ENCODE assay signal across 8 mouse cellular contexts in genomic region chr11:115513271-115514237, GRCm38 (mm10). TPM values are rescaled to one million over a fixed set of nuclear protein-coding genes. Genes with fewer than 3 reads are reported as not detected.
DNase-seq lines count a peak whose midpoint lies in the region; ATAC-seq and TF ChIP-seq lines count a peak whose summit lies in the region.

No protein-coding gene starts in this region.

- H3K36me3 ChIP-seq in forebrain, embryonic 16.5 days (ENCODE audit: control insufficient read depth, insufficient read depth), result no peaks in the 10 kb centered on the region
- H3K36me3 ChIP-seq in hindbrain, embryonic 12.5 days, result no peaks in the 10 kb centered on the region
- H3K36me3 ChIP-seq in limb, embryonic 12.5 days, result no peaks in the 10 kb centered on the region
- peaks cover 5% of the 10 kb centered on the region for H3K36me3 ChIP-seq in midbrain, embryonic 10.5 days

- WGBS in cerebellum, adult 2 months, result under 1% methylated on average over 56 of the region's 57 CpGs
- under 1% methylated on average over 57 of the region's 57 CpGs for WGBS in forebrain, embryonic 16.5 days
- WGBS in hindbrain, embryonic 12.5 days, result under 1% methylated on average over 57 of the region's 57 CpGs
- WGBS in limb, embryonic 12.5 days, result under 1% methylated on average over 57 of the region's 57 CpGs
- under 1% methylated on average over 57 of the region's 57 CpGs for WGBS in midbrain, embryonic 10.5 days

- ATAC-seq in frontal cortex, adult (ENCODE audit: low TSS enrichment), result peak; percentile 45
- ATAC-seq in forebrain, embryonic 16.5 days, result peak; percentile 57
- peak; percentile 79 for ATAC-seq in hindbrain, embryonic 12.5 days (ENCODE audit: low FRiP score)
- ATAC-seq in limb, embryonic 12.5 days (ENCODE audit: insufficient number of reproducible peaks, insufficient read depth, low FRiP score, low TSS enrichment, low read depth), result peak; percentile 12

- peak overlapping the region; percentile 97 for H3K9ac ChIP-seq in forebrain, embryonic 16.5 days (replicated peaks; ENCODE audit: low read depth, low read length)
- peak overlapping the region; percentile 99 for H3K9ac ChIP-seq in hindbrain, embryonic 12.5 days
- peak overlapping the region; percentile 92 for H3K9ac ChIP-seq in limb, embryonic 12.5 days (replicated peaks)

- H3K4me3 ChIP-seq in cerebellum, adult 2 months (replicated peaks; ENCODE audit: insufficient read depth, low read depth, low read length), result peak overlapping the region; percentile 89
- peak overlapping the region; percentile 81 for H3K4me3 ChIP-seq in forebrain, embryonic 16.5 days (replicated peaks; ENCODE audit: low read length)
- peak overlapping the region; percentile 99 for H3K4me3 ChIP-seq in hindbrain, embryonic 12.5 days
- H3K4me3 ChIP-seq in limb, embryonic 12.5 days (replicated peaks), result peak overlapping the region; percentile 73
- H3K4me3 ChIP-seq in midbrain, embryonic 10.5 days, result peak overlapping the region; percentile 100

- no peaks in the 10 kb centered on the region for H3K27me3 ChIP-seq in cerebellum, adult 2 months (ENCODE audit: control insufficient read depth, insufficient read depth, low read length)
- H3K27me3 ChIP-seq in forebrain, embryonic 16.5 days (replicated peaks; ENCODE audit: control insufficient read depth, insufficient read depth, low read length), result no peaks in the 10 kb centered on the region
- no peaks in the 10 kb centered on the region for H3K27me3 ChIP-seq in hindbrain, embryonic 12.5 days
- H3K27me3 ChIP-seq in limb, embryonic 12.5 days, result no peaks in the 10 kb centered on the region
- no peaks in the 10 kb centered on the region for H3K27me3 ChIP-seq in midbrain, embryonic 10.5 days (ENCODE audit: low read depth, poor library complexity, severe bottlenecking)

- peak overlapping the region; percentile 86 for H3K4me2 ChIP-seq in forebrain, embryonic 16.5 days (ENCODE audit: low read length)
- H3K4me2 ChIP-seq in hindbrain, embryonic 12.5 days (replicated peaks), result peak overlapping the region; percentile 87
- peak overlapping the region; percentile 95 for H3K4me2 ChIP-seq in limb, embryonic 12.5 days

- DNase-seq in frontal cortex, postnatal 14 days (ENCODE audit: low spot score in 2 of 2), result no peak
- no peak for DNase-seq in cerebellum, adult 2 months
- peak; percentile 69 for DNase-seq in midbrain, embryonic 10.5 days (ENCODE audit: low spot score)
- peak; percentile 64 to 86 for DNase-seq in spleen, postnatal 4 days (ENCODE audit: low spot score in 2 of 2)

- peaks cover 10% of the 10 kb centered on the region; the same call in 1 of the 2 replicates for H3K4me1 ChIP-seq in cerebellum, adult 2 months (ENCODE audit: control insufficient read depth, insufficient read depth, low read length)
- H3K4me1 ChIP-seq in forebrain, embryonic 16.5 days (replicated peaks; ENCODE audit: control insufficient read depth, insufficient read depth, low read length), result peaks cover 32% of the 10 kb centered on the region
- peaks cover 36% of the 10 kb centered on the region for H3K4me1 ChIP-seq in hindbrain, embryonic 12.5 days
- H3K4me1 ChIP-seq in limb, embryonic 12.5 days (replicated peaks), result peaks cover 41% of the 10 kb centered on the region
- H3K4me1 ChIP-seq in midbrain, embryonic 10.5 days, result peaks cover 47% of the 10 kb centered on the region

- TF ChIP-seq CTCF in cerebellum, adult 2 months (IDR thresholded peaks at IDR 0.05; ENCODE audit: borderline replicate concordance, insufficient read depth, low read depth, low read length), result no peak

- no peak for TF ChIP-seq POLR2A in cerebellum, adult 2 months (IDR thresholded peaks at IDR 0.05; ENCODE audit: borderline replicate concordance, insufficient read depth, low read length)

- H3K27ac ChIP-seq in cerebellum, adult 2 months (ENCODE audit: insufficient read depth, low read length), result peak overlapping the region; percentile 31
- H3K27ac ChIP-seq in forebrain, embryonic 16.5 days (ENCODE audit: low read length), result peak overlapping the region; percentile 90
- peak overlapping the region; percentile 90 for H3K27ac ChIP-seq in hindbrain, embryonic 12.5 days
- H3K27ac ChIP-seq in limb, embryonic 12.5 days, result peak overlapping the region; percentile 83
- peak overlapping the region; percentile 99 for H3K27ac ChIP-seq in midbrain, embryonic 10.5 days (replicated peaks)

- no peaks in the 10 kb centered on the region for H3K9me3 ChIP-seq in forebrain, embryonic 16.5 days (ENCODE audit: control insufficient read depth, low read length)
- H3K9me3 ChIP-seq in hindbrain, embryonic 12.5 days (replicated peaks), result no peaks in the 10 kb centered on the region
- no peaks in the 10 kb centered on the region for H3K9me3 ChIP-seq in limb, embryonic 12.5 days
- no peaks in the 10 kb centered on the region for H3K9me3 ChIP-seq in midbrain, embryonic 10.5 days (replicated peaks)

RNA-seq across cellular contexts. Expression of gene Jpt1, which starts 0.6 kb away (rescaled TPM):
- polyA plus RNA-seq in cerebellum, adult 2 months (2012; rRNA removed), result 75.1 and 77.2 TPM in 2 replicates
- polyA plus RNA-seq in forebrain, embryonic 16.5 days (2015; fragmentation: Nextera tagmentation; extraction: Ambion mirVana), result 1,959 and 1,981 TPM in 2 replicates
- 953 and 959 TPM in 2 replicates for polyA plus RNA-seq in hindbrain, embryonic 12.5 days (2016; fragmentation: Nextera tagmentation; extraction: Ambion mirVana)
- polyA plus RNA-seq in limb, embryonic 12.5 days (2016; fragmentation: Nextera tagmentation; extraction: Ambion mirVana), result 512 and 557 TPM in 2 replicates
- polyA plus RNA-seq in midbrain, embryonic 10.5 days (2016; fragmentation: Nextera tagmentation; extraction: Ambion mirVana), result 780 and 877 TPM in 2 replicates

RNA-seq across cellular contexts. Expression of gene Nt5c, which starts 21.9 kb away (rescaled TPM):
- polyA plus RNA-seq in cerebellum, adult 2 months (2012; rRNA removed), result 98.2 and 102 TPM in 2 replicates
- polyA plus RNA-seq in forebrain, embryonic 16.5 days (2015; fragmentation: Nextera tagmentation; extraction: Ambion mirVana), result 82.6 and 91.0 TPM in 2 replicates
- 81.5 and 86.5 TPM in 2 replicates for polyA plus RNA-seq in hindbrain, embryonic 12.5 days (2016; fragmentation: Nextera tagmentation; extraction: Ambion mirVana)
- 66.2 and 78.2 TPM in 2 replicates for polyA plus RNA-seq in limb, embryonic 12.5 days (2016; fragmentation: Nextera tagmentation; extraction: Ambion mirVana)
- polyA plus RNA-seq in midbrain, embryonic 10.5 days (2016; fragmentation: Nextera tagmentation; extraction: Ambion mirVana), result 87.7 and 89.7 TPM in 2 replicates

RNA-seq across cellular contexts. Expression of gene Sumo2, which starts 22.5 kb away (rescaled TPM):
- 260 and 273 TPM in 2 replicates for polyA plus RNA-seq in cerebellum, adult 2 months (2012; rRNA removed)
- polyA plus RNA-seq in forebrain, embryonic 16.5 days (2015; fragmentation: Nextera tagmentation; extraction: Ambion mirVana), result 1,130 and 1,181 TPM in 2 replicates
- polyA plus RNA-seq in hindbrain, embryonic 12.5 days (2016; fragmentation: Nextera tagmentation; extraction: Ambion mirVana), result 1,185 and 1,202 TPM in 2 replicates
- polyA plus RNA-seq in limb, embryonic 12.5 days (2016; fragmentation: Nextera tagmentation; extraction: Ambion mirVana), result 1,335 and 1,406 TPM in 2 replicates
- 1,440 and 1,519 TPM in 2 replicates for polyA plus RNA-seq in midbrain, embryonic 10.5 days (2016; fragmentation: Nextera tagmentation; extraction: Ambion mirVana)

RNA-seq across cellular contexts. Expression of gene Armc7, which starts 38.1 kb away (rescaled TPM):
- 7.3 and 8.5 TPM in 2 replicates for polyA plus RNA-seq in cerebellum, adult 2 months (2012; rRNA removed)
- polyA plus RNA-seq in forebrain, embryonic 16.5 days (2015; fragmentation: Nextera tagmentation; extraction: Ambion mirVana), result 16.2 and 17.3 TPM in 2 replicates
- 10.2 and 15.2 TPM in 2 replicates for polyA plus RNA-seq in hindbrain, embryonic 12.5 days (2016; fragmentation: Nextera tagmentation; extraction: Ambion mirVana)
- 7.5 and 9.6 TPM in 2 replicates for polyA plus RNA-seq in limb, embryonic 12.5 days (2016; fragmentation: Nextera tagmentation; extraction: Ambion mirVana)
- polyA plus RNA-seq in midbrain, embryonic 10.5 days (2016; fragmentation: Nextera tagmentation; extraction: Ambion mirVana), result 6.6 and 9.4 TPM in 2 replicates

RNA-seq across cellular contexts. Expression of gene Nup85, which starts 50.7 kb away (rescaled TPM):
- polyA plus RNA-seq in cerebellum, adult 2 months (2012; rRNA removed), result 93.2 and 104 TPM in 2 replicates
- 138 and 144 TPM in 2 replicates for polyA plus RNA-seq in forebrain, embryonic 16.5 days (2015; fragmentation: Nextera tagmentation; extraction: Ambion mirVana)
- 139 and 144 TPM in 2 replicates for polyA plus RNA-seq in hindbrain, embryonic 12.5 days (2016; fragmentation: Nextera tagmentation; extraction: Ambion mirVana)
- 211 and 212 TPM in 2 replicates for polyA plus RNA-seq in limb, embryonic 12.5 days (2016; fragmentation: Nextera tagmentation; extraction: Ambion mirVana)
- polyA plus RNA-seq in midbrain, embryonic 10.5 days (2016; fragmentation: Nextera tagmentation; extraction: Ambion mirVana), result 229 and 265 TPM in 2 replicates

Comparison
In these comparisons a context has a peak if more than half of its experiments do, and no peak if none do; other contexts are left out.
1. ATAC-seq: peak in every context shown above with its lines; median percentile 79 in hindbrain, embryonic 12.5 days; 57 in forebrain, embryonic 16.5 days; 45 in frontal cortex, adult; 12 in limb, embryonic 12.5 days.
2. DNase-seq: peak in midbrain, embryonic 10.5 days (single experiment) and spleen, postnatal 4 days (2 of 2); none in frontal cortex, postnatal 14 days (0 of 2) and cerebellum, adult 2 months (0 of 2).
3. H3K27ac ChIP-seq: peak in every context shown above with its lines; median percentile 99 in midbrain, embryonic 10.5 days; 90 in forebrain, embryonic 16.5 days; 90 in hindbrain, embryonic 12.5 days; 83 in limb, embryonic 12.5 days; 31 in cerebellum, adult 2 months.
4. Peak in every context shown above with its lines, with median percentiles within 50 percentile points of each other: H3K4me3 ChIP-seq, H3K4me2 ChIP-seq and H3K9ac ChIP-seq.